Mouse (Mus musculus) liver, embryonic 15.5 days (tissue): ENCODE measurements around the gene Slc17a5. TPM values are rescaled to one million over a fixed set of nuclear protein-coding genes. Genes with fewer than 3 reads are reported as not detected.

Source experiments
- ATAC-seq: fragments of 200-750 bp; cut with Nextera tagmentation; 2 replicates; pipeline ENCODE4 v1.8.0; 2017; ENCODE audit warnings: moderate number of reproducible peaks, mild to moderate bottlenecking, moderate library complexity; ENCODE audit not compliant: insufficient read depth
- H3K27ac ChIP-seq: fragments of 300-500 bp; sonication (generic); replicated peaks from 2 replicates; pipeline ENCODE4 v1.5.1; 2015; ENCODE audit warnings: mild to moderate bottlenecking, inconsistent platforms
- H3K27me3 ChIP-seq: fragments of 300-500 bp; sonication (generic); 2 replicates; pipeline ENCODE4 v1.6.1; 2015; ENCODE audit warnings: mild to moderate bottlenecking, inconsistent platforms
- H3K36me3 ChIP-seq: fragments of 300-500 bp; sonication (generic); replicated peaks from 2 replicates; pipeline ENCODE4 v1.6.1; 2015; ENCODE audit warnings: moderate library complexity, mild to moderate bottlenecking, inconsistent platforms
- H3K4me1 ChIP-seq: fragments of 300-500 bp; sonication (generic); replicated peaks from 2 replicates; pipeline ENCODE4 v1.6.1; 2015; ENCODE audit warnings: inconsistent platforms
- H3K4me2 ChIP-seq: fragments of 300-500 bp; sonication (generic); 2 replicates; pipeline ENCODE4 v1.6.1; 2015; ENCODE audit warnings: moderate library complexity, mild to moderate bottlenecking, inconsistent platforms
- H3K4me3 ChIP-seq: fragments of 300-500 bp; sonication (generic); replicated peaks from 2 replicates; pipeline ENCODE4 v1.5.1; 2015; ENCODE audit warnings: mild to moderate bottlenecking, inconsistent platforms
- H3K9ac ChIP-seq: fragments of 300-500 bp; sonication (generic); 2 replicates; pipeline ENCODE4 v1.6.1; 2015; ENCODE audit warnings: moderate library complexity, mild to moderate bottlenecking, inconsistent platforms
- H3K9me3 ChIP-seq: fragments of 300-500 bp; sonication (generic); replicated peaks from 2 replicates; pipeline ENCODE4 v1.6.1; 2016; ENCODE audit warnings: inconsistent platforms
- WGBS: fragments of 180-500 bp; shearing (Covaris S2); methylation state at CpG from one replicate; pipeline ENCODE4 v1.1.7; 2015; ENCODE audit warnings: mixed read lengths; ENCODE audit not compliant: insufficient replicate concordance; 5-methylcytosine and 5-hydroxymethylcytosine counted together
- polyA plus RNA-seq: library from polyadenylated mRNA; unstranded; fragments of >200 nt; fragmentation: Nextera tagmentation; extraction: Ambion mirVana; gene quantifications from 2 replicates; pipeline ENCODE4 v1.2.1, GENCODE M21; 2015

Gene Slc17a5
- polyA plus RNA-seq, 1 experiment from 2014 or later, result 4.7 TPM

DNA sequence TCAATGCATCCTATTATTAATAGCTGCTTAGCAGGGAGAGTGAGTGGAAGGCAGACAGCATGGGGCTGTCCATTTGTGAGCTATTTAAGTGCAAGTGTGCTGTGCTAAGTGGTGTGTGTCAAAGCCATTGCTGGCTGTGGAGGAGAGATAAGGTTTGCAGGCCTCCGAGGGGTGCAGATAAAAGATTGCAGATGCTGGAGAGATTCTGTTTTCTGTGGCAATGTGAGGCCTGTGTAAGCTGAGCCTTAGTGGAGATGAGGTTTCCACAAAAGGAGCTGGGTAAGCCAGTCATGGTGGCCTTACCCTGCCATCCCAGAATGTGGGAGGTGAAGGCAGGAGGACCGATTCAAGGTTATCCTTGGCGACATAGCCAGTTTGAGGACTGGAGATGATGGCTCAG is 71.7 kb downstream of the Slc17a5 start:
- H3K4me3 ChIP-seq, result 0 out of 2 replicates have a peak overlapping the region, but pooled peaks have one; percentile 1
- 21% methylated on average over 3 of the region's 3 CpGs for WGBS
- peak overlapping the region; percentile 59 for H3K4me2 ChIP-seq
- 0 out of 2 replicates have a peak, but pooled peaks cover under 1% of the 10 kb centered on the region for H3K27me3 ChIP-seq
- H3K9ac ChIP-seq, result no peak overlapping the region
- H3K9me3 ChIP-seq, result no peaks in the 10 kb centered on the region
- peaks cover 55% of the 10 kb centered on the region for H3K4me1 ChIP-seq
- no peaks in the 10 kb centered on the region for H3K36me3 ChIP-seq
- H3K27ac ChIP-seq, result peak overlapping the region; percentile 31; the same call in 1 of the 2 replicates
- ATAC-seq, result peak; percentile 82

DNA sequence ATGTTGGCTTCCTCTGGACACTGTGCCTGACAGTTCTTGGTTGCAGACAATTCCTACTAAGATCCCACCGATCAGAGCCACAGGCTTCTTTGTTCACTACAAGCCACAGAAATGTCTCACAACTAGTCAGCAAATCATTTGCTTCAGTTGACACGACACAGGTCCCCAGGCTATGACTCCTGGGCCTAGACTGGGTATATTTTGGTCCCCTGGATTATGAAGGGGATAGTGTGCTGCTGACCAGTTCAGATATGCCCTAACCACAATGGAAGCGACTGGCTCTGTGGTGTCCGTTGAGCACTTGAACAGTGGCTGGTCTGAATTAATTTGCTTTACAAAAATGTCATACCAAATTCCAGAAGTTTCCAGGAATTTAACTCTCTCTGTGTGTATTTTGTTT is 73.2 kb downstream of the Slc17a5 start:
- Histone ChIP-seq H3K4me1 (peaks cover 41% of the 10 kb centered on the region), H3K4me2 (no peak overlapping the region), H3K27ac (no peak overlapping the region), H3K9me3 (no peaks in the 10 kb centered on the region), H3K9ac (no peak overlapping the region), H3K4me3 (no peak overlapping the region), H3K36me3 (no peaks in the 10 kb centered on the region), H3K27me3 (no peaks in the 10 kb centered on the region)
- ATAC-seq, result no peak
- WGBS, result 70% methylated on average over 4 of the region's 4 CpGs

DNA sequence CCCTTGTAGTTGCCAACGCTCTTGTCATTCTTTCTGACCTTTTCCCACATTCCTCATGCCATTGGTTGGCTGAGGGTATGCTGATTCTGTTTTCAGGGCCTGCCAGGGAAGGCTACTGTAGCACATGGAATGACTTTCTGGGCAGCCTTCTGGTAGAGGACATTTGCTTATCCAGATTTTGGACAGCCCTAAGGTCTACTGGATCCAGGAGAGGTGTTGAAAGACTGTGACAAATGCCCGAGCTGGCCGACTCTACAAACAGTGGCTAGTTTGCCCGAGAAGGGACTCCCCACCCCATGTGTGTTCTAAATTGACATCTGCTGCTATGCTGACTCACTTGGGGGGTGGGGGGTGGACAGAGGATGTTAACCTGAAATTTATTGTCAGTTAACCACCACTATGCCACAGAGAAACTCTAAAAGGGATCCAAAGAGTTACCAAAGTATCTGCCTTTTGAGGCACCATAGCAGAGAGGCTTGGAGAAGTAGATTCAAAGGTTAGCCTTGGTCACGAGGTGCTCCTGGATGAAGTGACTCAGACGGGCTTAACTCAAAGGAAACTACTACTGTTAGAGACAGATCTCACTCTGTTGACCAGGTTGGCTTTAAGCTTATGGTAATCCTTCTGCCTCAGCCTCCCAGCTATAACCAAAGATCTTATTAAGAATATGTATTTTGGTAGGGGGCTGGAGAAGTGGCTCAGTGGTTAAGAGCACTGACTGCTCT is 73.9 kb downstream of the Slc17a5 start:
- Histone ChIP-seq H3K27me3 (no peaks in the 10 kb centered on the region), H3K9me3 (no peaks in the 10 kb centered on the region), H3K36me3 (no peaks in the 10 kb centered on the region), H3K4me1 (peaks cover 40% of the 10 kb centered on the region), H3K27ac (peak overlapping the region; percentile 51), H3K9ac (no peak overlapping the region), H3K4me3 (no peak overlapping the region), H3K4me2 (no peak overlapping the region)
- WGBS, result 53% methylated on average over 6 of the region's 6 CpGs
- ATAC-seq, result no peak

DNA sequence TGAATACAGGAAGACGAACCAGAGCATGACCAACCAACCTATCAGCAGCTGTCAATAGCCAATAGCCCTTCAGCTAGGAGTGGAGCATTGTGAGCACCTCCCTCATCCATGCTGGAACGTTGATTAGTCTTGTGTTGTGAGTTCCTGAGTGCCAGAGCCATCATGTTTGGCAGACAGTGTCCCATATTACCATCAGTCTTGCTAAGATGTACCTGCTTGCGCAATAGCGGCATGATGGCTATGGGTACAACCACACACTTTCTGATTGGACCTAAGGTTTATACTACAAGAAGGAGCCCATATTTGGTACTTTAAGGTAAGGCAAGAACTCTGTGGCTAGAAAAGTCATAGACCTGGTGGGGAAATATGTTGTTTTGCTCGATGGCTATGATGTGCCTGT is 76.1 kb downstream of the Slc17a5 start:
- Histone ChIP-seq H3K27ac (no peak overlapping the region), H3K27me3 (no peaks in the 10 kb centered on the region), H3K9me3 (no peaks in the 10 kb centered on the region), H3K36me3 (no peaks in the 10 kb centered on the region), H3K4me2 (no peak overlapping the region), H3K4me3 (no peak overlapping the region), H3K4me1 (peaks cover 35% of the 10 kb centered on the region), H3K9ac (no peak overlapping the region)
- no peak for ATAC-seq
- WGBS, result 79% methylated on average over 5 of the region's 5 CpGs

DNA sequence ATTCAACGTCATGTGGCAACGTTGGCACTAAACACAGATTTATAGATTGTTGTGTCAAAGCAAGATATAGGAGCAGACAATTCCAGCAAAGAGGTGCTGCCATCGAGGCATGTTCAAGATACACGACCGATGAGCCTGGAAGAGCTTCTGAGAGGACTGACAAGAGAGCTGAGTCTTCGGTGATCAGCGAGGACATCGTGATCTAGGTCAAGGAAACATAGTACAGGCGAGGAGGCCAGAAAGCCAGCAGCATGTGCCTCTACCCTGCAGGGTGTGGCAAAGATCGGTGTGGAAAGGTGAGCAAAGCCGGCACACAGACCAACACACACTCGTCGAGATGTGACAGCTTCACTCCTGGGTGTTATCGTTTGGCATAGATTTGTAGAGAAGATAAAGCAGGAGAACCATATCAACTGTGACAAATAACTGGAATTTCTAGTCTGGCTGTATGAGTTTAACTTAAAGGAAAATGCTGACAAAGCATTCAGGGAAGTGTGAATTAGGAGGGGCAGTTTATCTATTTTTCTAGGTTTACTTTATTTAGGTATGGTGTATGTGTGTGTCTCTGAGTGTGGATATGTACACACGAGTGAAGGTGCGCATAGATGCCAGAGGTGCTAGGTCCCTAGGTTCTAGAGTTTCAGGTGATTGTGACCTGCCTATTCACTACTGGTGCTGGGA is 79.6 kb downstream of the Slc17a5 start:
- Histone ChIP-seq H3K9me3 (no peaks in the 10 kb centered on the region), H3K4me3 (no peak overlapping the region), H3K27ac (no peak overlapping the region), H3K4me2 (no peak overlapping the region), H3K4me1 (peaks cover 29% of the 10 kb centered on the region), H3K27me3 (peaks cover 7% of the 10 kb centered on the region), H3K9ac (no peak overlapping the region), H3K36me3 (no peaks in the 10 kb centered on the region)
- WGBS, result 70% methylated on average over 16 of the region's 16 CpGs
- no peak for ATAC-seq

DNA sequence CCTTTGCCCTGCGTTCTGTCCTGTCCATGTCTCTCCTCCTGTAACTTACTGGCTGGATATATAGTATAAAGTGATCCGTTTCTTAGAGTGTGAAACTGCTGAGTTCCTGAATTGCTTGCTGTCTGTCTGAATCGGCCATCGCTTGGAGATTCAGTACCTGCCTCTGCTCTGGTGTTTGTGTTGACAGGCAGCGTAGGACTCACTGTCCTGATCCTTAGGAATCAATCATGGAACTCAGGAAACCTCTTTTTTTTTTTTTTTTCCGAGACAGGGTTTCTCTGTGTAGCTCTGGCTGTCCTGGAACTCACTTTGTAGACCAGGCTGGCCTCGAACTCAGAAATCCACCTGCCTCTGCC is 81.1 kb downstream of the Slc17a5 start:
- H3K9ac ChIP-seq, result no peak overlapping the region
- H3K4me1 ChIP-seq, result peaks cover 32% of the 10 kb centered on the region
- WGBS, result 56% methylated on average over 7 of the region's 7 CpGs
- H3K27me3 ChIP-seq, result peaks cover 7% of the 10 kb centered on the region
- no peaks in the 10 kb centered on the region for H3K9me3 ChIP-seq
- no peak for ATAC-seq
- peak overlapping the region; percentile 24 for H3K4me3 ChIP-seq
- H3K27ac ChIP-seq, result peak overlapping the region; percentile 82
- peak overlapping the region; percentile 47 for H3K4me2 ChIP-seq
- H3K36me3 ChIP-seq, result no peaks in the 10 kb centered on the region

DNA sequence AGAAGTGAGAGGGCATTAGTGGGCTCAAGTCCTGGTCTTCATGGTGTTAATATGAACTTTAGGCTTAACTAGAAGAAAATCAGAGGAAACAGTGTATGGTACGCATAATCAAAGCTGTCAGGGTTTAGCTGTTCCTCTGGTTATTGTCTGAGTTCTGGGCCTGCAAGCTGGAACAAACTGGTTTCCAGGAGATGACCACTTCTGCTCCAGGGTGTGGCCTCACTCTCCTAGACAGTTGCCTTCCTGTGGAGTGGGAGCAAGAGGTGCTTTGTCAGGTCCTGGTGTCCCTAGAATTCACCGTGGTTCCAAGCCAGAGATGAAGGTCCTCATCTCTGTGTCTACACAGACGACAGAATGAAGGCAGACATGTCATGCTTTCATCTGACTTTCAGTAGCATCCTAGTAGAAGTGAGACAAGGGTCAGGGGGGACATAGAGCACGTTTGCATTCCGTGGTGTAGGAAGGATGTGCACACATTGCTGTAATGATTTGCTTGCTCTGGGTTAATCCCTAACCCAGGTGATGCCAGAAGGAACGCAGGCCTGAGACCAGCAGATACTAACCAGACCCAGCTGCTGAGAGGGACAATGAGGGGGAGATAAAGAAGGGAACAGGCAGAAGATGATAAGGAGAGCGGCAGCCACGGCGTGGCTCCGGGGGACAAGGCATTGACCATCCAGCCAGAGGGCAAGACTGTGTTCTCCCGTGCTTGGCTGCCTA is 81.7 kb downstream of the Slc17a5 start:
- H3K4me2 ChIP-seq, result peak overlapping the region; percentile 47

DNA sequence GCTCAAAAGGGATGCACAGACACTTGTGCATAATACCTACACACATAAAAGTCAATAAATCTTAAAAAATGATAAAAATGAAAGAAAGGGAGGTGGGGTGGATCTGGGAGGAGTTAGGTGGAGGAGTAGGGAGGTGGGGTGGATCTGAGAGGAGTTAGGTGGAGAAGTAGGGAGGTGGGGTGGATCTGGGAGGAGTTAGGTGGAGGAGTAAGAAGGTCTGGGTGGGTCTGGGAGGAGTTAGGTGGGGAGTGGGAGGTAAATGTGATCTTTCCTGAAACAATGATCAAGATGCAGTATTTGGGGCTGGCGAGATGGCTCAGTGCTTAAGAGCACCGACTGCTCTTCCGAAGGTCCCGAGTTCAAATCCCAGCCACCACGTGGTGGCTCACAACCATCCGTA is 82.6 kb downstream of the Slc17a5 start:
- no peaks in the 10 kb centered on the region for H3K9me3 ChIP-seq
- H3K9ac ChIP-seq, result no peak overlapping the region
- no peak overlapping the region; the same call in 1 of the 2 replicates for H3K27ac ChIP-seq
- peaks cover 32% of the 10 kb centered on the region for H3K4me1 ChIP-seq
- peaks cover 7% of the 10 kb centered on the region for H3K27me3 ChIP-seq
- no peaks in the 10 kb centered on the region for H3K36me3 ChIP-seq
- no peak overlapping the region for H3K4me2 ChIP-seq
- no peak for ATAC-seq
- H3K4me3 ChIP-seq, result no peak overlapping the region
- 80% methylated on average over 6 of the region's 6 CpGs for WGBS

More for the DNA sequence above, 81.7 kb downstream of the Slc17a5 start:
- Histone ChIP-seq H3K9ac (no peak overlapping the region), H3K9me3 (no peaks in the 10 kb centered on the region), H3K27me3 (peaks cover 7% of the 10 kb centered on the region), H3K27ac (peak overlapping the region; percentile 82), H3K4me1 (peaks cover 32% of the 10 kb centered on the region), H3K36me3 (no peaks in the 10 kb centered on the region), H3K4me3 (peak overlapping the region; percentile 24)
- WGBS, result 25% methylated on average over 11 of the region's 11 CpGs
- peak; percentile 83 for ATAC-seq

DNA sequence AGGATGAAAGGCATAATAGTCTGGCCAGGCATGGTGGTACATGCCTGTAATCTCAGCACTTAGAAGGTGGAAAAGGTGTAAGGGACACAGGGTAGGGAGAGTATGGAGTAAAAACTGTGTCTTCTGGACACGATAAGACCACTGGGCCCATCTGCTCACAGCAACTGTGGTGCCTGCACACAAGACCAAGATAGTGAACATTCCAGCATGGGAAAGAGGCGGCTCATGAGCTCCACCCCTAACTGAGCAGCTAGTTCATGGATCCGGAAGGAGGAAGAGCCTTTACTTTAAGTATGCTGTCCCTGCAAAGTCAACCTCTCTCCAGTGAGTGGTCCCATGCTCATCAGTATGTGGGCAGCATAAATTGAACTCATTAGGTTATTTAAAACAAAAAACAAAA is 83.2 kb downstream of the Slc17a5 start:
- Histone ChIP-seq H3K4me2 (no peak overlapping the region), H3K4me3 (no peak overlapping the region), H3K9me3 (no peaks in the 10 kb centered on the region), H3K9ac (no peak overlapping the region), H3K27me3 (peaks cover 7% of the 10 kb centered on the region), H3K4me1 (peaks cover 32% of the 10 kb centered on the region), H3K36me3 (no peaks in the 10 kb centered on the region), H3K27ac (no peak overlapping the region)
- ATAC-seq, result no peak
- WGBS, result 49% methylated on average over 3 of the region's 3 CpGs

DNA sequence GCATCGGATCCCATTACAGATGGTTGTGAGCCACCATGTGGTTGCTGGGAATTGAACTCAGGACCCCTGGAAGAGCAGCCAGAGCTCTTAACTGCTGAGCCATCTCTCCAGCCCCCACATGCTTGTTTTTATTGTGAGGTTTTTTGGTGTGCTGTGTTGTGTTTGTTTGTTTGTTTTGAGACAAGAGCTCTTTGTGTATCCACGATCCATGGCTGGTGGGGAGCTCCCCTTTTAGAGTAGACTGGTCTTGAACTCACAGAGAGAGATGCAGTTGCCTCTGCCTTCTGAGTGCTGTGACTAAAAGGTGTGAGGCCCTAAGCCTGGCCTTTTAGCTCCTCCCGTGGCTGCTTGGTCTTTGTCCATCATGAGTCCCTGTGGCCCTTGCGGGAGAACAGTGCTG is 83.7 kb downstream of the Slc17a5 start:
- H3K4me2 ChIP-seq, result no peak overlapping the region
- H3K9ac ChIP-seq, result no peak overlapping the region
- H3K4me1 ChIP-seq, result peaks cover 32% of the 10 kb centered on the region
- H3K4me3 ChIP-seq, result no peak overlapping the region
- no peak overlapping the region for H3K27ac ChIP-seq
- H3K36me3 ChIP-seq, result no peaks in the 10 kb centered on the region
- H3K27me3 ChIP-seq, result peaks cover 7% of the 10 kb centered on the region
- no peak for ATAC-seq
- WGBS, result 58% methylated on average over 4 of the region's 4 CpGs
- H3K9me3 ChIP-seq, result no peaks in the 10 kb centered on the region
